Mouse (Mus musculus) c-Kit-positive CD71-negative TER-119-negative erythroid progenitor cells, embryonic 14.5 days (primary cell): ENCODE measurements at regions not wholly inside any gene's neighbourhood (a gene's known extent, or its start where the extent isn't known, plus 50 kb on each side); places are given as distances from the start of the nearest gene placed in this dataset.

Experiments
- DNase-seq: peaks from one replicate; pipeline ENCODE4 v3.0.0-alpha.2; 2013; ENCODE audit warnings: low read depth

GRCm38 (mm10) chrX:11840319-11841035 lies 319.7 kb downstream of the Bcor start:
- no peak for DNase-seq

GRCm38 (mm10) chrX:11845566-11845965 lies 314.6 kb downstream of the Bcor start:
- no peak for DNase-seq

DNA sequence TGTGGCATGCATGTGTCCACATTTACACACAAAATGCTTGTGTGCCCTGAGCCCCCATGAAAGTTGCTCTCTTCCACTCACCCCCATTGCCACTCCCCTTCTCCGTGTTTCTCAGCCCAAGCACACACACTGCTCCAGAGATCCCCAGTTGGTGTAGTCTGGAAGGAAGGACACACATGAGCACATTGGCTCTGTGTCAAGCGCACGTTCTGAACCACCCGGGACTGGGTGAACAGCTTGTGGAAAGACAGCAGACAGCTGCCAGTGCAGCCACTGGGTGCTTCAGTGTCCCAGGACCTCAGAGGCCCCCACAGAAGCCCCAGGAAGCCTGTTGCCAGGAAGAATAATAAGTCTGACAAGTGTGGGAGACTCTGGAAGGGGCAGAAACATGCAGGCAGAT lies 304.2 kb downstream of the Bcor start:
- DNase-seq: no peak

GRCm38 (mm10) chrX:11859396-11859795 lies 300.8 kb downstream of the Bcor start:
- no peak for DNase-seq

DNA sequence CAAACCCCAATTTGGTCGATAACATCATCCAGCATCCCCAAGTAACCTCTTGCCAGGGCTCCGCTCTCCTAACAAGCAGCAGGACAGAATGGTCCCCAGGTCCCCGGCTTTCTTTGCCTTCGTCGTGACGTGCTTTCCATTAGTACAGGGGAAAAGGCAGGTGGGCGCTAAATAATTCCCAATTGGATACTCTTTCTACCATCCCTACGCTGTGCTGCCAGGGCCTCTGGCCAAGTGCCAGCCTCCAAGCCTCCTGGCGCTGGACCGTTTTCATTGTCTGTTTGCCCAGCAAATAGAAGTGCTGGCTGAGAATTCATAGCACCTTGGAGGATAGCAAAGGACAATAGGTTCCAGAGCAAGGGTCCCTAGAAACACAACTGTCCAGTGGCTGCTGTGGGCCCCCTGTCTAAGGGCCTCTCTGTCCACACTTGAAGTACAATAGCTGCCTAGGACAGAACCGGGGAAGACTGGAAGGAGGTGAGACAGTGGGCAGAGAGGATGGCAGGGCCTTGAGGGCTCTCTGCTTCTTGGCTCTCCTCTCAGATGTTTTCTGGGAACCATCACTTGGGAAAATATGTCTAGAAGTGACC lies 298.9 kb downstream of the Bcor start:
- no peak for DNase-seq

- DNase-seq: no peak
Observed at GRCm38 (mm10) chrX:11861892-11862291, 298.3 kb downstream of the Bcor start.

- no peak for DNase-seq
Observed at GRCm38 (mm10) chrX:11863106-11863505, 297.0 kb downstream of the Bcor start.

DNA sequence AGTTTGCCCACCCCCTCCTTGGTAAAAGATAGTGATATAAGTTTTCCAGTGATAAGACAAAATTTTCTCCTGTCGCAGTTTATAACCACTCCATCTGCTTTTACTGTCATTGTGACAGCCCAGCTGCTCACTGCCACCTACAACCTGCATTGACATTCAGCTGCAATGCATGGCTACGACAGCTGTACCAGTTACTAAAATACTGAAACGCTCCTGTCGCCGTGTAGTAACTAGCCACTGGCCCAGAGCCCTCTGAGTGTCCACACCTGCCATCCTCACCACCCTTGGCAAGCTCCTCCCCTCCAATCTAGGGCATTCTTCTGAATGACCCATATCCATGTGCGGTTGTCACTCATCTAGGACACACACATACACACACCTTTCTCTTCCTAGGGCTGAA lies 286.2 kb downstream of the Bcor start:
- DNase-seq: no peak

- DNase-seq: no peak
Observed at GRCm38 (mm10) chrX:11876636-11877035, 283.5 kb downstream of the Bcor start.

- peak; percentile 5 for DNase-seq
Observed at GRCm38 (mm10) chrX:11878028-11878427, 282.1 kb downstream of the Bcor start.

- peak; percentile 29 for DNase-seq
Observed at GRCm38 (mm10) chrX:11880972-11881371, 279.2 kb downstream of the Bcor start.

DNA sequence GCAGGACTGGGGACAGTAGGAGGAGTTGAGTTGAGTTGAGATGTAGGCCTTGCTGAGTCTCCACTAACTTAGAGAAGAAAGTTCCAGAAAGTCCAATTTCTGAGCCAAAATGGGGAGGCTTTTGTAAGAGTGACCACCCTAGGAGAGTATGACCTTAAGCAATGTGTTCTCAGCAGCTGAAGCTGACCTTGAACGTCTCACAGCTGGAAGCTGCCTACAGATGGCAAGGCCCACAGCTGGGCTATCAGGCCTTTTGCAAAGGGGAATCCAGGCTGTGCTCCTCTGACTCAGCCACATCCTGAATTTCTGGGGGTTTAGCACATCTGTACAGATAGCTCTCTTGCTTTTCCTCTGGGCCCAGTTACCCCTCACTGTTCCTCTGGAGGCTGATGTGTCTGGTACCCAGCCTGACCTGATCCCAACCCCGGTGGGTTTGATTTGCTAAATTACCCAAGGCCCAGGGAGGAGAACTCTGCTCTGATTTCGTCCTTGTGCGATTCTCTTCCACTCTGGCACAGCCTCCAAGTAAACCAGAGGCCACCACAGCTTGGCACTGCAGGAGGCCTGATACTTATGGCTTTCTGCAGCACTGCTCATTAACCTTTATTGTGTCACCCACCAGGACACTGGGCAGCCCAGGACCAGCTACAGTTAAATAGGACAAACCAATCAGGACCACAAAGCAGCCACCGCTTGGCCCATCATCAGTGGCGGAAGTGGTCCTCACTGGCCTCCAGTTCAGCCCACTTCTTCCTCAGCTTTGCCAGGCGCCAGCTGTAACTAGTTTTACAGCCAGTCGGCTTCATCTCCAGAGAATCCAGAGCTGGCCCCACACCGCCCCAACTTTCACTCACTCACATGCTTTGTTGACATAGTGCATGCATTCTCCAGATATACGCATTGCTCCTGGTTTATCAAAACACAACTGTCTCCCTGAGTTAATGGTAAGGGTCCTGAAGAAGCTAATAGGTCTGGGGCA lies 276.1 kb downstream of the Bcor start:
- no peak for DNase-seq

GRCm38 (mm10) chrX:11892396-11892795 lies 267.8 kb downstream of the Bcor start:
- no peak for DNase-seq

- peak; percentile 29 for DNase-seq
Observed at GRCm38 (mm10) chrX:11893606-11894279, 266.4 kb downstream of the Bcor start.

- no peak for DNase-seq
Observed at GRCm38 (mm10) chrX:11894280-11894662, 265.9 kb downstream of the Bcor start.

DNA sequence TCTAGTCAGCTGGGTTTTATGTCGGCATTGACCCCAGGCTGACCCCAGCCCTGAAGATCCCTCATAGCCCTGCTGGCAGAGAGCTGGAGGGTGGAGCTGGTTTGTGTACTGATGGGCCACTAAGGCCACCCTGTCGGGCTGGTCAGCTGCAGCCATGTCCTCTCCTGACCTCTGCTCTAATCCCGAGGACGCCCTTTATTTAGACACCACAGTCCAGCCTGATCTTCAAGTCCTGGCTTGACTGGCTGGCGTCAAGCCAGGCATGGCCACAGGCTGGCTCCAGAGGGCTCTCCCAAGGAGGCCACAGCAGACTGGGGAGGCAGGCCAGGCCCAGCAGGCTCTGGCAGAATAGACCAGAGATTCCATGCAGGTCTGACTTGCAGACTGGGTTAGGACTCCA lies 264.8 kb downstream of the Bcor start:
- no peak for DNase-seq

DNA sequence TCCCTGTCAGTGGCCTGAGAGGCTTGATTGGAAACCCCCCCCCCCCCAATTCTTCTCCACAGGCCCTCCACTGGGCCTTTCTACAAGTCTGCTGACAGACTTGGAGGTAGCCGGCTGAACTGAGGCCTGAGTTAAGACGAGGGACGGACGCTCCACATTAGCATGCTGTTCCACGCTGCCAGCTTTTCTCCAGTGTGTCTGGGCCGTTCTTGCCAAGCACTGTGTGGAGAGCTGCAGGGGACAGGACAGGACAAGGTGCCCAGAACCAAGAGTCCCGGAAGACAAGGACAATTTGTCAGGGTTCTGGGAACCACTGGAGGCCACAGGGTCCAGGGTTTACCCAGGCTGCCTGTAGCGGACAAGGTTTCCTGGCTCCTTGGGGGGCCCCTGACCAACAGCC lies 261.9 kb downstream of the Bcor start:
- DNase-seq: no peak

DNA sequence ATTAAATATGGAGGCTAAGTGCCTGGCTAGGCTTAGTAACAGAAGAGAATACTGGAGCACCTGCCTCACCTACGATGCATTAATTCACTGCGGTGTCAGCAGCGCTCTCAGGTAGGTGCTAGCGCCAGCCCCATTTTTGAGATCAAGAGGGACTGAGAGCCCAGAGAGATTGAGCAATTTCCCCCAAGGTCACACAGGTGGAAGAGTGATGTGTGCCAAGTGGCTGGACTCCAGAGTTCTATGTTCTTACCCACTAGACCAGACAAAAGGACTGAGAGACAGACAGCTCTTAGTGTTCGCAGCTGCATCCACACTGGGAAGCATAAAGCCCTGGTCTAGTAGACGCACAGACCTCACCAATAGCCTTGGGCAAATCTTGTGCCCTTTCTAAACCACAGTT lies 261.1 kb downstream of the Bcor start:
- no peak for DNase-seq

DNA sequence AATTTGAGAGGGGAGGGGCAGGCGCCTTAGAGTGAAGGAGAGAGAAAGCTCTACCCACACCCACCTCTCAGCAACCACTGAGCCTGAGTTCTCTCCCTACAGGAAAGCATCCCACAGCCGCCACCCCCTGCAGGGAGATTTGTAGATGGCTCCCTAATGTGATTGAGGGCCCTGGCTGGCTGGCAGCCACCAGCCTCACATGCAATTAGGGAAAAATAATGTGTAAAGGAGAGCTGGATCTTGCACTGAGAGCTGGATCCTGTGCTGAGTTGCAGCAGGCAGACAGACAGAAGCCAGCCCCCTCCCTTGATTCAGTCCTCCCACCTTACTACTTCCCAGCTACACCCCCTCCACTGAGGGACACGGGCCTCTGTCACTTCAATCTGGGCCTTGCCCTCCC lies 260.2 kb downstream of the Bcor start:
- DNase-seq: no peak

- no peak for DNase-seq
Observed at GRCm38 (mm10) chrX:11901791-11902190, 258.4 kb downstream of the Bcor start.

DNA sequence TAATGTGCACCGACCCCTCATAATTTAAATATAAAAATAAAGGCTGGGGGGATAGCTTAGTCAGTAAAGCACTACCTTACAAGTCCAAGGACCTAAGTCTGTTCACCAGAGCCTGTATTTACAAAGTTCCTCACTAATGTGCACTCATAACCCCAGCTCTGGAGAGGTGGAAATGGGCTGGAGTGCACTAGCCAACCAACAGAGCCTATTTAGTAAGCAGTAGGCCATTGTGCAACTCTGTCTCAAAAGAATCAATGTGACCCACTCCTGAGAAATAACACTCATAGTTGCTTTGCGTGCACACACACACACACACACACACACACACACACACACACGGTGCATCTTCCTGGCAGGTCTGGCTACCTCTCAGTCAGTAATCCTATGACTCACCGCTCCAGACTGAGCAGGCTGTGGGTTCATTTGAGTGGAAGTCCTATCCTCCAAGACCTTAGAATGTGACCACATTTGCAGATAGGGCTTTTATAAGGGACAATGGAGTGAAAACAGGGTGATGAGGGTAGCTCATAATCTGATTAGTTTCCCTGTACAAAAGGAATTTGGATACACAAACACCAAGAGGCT lies 256.9 kb downstream of the Bcor start:
- DNase-seq: no peak

DNA sequence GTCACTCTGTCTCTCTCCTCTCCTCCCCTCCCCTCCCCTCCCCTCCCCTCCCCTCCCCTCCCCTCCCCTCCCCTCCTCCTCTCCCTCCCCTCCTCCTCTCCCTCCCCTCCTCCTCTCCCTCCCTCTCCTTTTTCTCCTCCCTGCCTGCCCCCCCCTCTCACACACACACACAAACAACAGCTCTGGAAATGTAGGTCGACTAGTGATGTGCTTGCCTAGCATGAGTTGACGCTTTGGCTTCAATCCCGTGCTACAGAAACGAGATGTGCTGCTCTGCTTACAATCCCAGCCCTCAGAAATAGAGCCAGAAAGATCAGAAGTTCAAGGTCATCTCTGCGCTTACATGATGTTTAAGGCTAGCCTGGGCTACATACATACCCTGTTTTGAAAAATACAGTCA lies 254.9 kb downstream of the Bcor start:
- no peak for DNase-seq
